Comparison of ENCODE assay signal across 1 mouse cellular context in the genomic region with DNA sequence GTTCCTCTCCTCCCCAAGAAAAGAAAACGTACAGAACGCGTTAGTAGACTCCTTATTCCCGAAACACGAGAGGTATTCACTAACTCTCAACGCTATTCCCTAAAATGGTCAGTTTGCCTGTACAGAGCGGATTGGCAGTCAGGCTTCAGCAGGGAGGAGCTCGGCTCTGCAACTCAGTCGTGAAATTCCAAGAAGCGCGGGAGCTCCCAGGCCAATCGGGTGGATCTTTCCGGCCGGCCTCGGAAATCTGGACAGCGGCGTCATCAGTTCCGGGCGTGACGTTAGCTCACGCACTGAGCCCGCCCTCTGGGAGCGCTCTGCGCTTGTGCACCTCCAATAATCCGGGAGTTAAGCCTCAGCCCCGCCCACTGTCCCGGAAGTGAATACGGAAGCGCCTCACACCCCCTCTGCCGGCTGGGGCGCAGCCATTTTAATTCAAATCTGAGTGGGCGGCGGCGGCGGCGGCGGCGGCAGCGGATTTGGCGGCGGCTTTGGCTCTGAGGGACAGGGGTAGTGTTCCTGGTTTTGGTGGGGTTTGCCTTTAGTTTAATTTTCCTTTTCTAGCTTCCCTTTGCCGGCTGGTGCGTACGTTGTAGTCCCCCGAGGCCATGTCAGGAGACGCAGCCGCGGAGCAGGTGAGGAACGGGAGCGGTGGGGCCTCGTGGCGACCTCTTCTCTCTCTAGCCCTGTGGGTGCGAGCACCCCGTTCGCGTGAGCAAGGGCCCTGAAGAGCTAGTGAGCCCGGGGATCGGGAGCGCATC.
TF ChIP-seq lines count a peak whose summit lies in the region.

A gene (plus strand): TSS at position 456 of the 761 bp plus-strand sequence.

TF ChIP-seq in myocyte, 11 proteins besides CTCF, POLR2A, EP300 and RAD21 (continued from another document):
- TF ChIP-seq MYOG (IDR thresholded peaks at IDR 0.05; ENCODE audit: control insufficient read depth in 1 of 3, insufficient read depth in 1 of 3, insufficient read length in 2 of 3, low read depth in 2 of 3) (no peak), TCF12 (IDR thresholded peaks at IDR 0.05; ENCODE audit: insufficient read depth, poor library complexity, severe bottlenecking) (no peak)
